Mouse (Mus musculus) urinary bladder, postnatal 14 days (tissue): ENCODE data around the gene Ift80.
"Not testable (repeated sequence)": the region's sequence is repeated elsewhere in the genome, so short reads cannot be mapped to it uniquely, and the experiment has no call there.

ENCODE experiments used
- DNase-seq: peaks from one replicate; pipeline ENCODE4 v3.0.0; 2021; ENCODE audit warnings: low spot score

The Ift80 gene

DNA sequence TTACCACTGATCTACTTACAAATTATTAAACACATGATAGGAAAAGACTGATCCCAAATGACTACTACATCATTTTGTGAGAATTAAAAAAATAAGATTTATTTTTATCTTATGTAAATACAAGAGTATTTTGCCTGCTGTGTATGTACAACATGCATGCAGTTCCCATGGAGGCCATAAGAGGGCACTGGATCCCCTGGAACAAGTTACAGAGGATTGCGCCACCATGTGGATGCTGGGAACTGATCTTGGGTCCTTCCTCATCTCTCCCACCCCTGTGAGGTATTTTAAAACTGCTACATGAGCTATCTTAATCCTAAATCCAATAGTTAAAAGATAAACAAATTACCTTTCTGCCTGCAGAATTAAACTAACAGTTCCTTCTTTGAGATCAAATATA lies 68.9 kb downstream of the Ift80 start:
- DNase-seq: no peak

DNA sequence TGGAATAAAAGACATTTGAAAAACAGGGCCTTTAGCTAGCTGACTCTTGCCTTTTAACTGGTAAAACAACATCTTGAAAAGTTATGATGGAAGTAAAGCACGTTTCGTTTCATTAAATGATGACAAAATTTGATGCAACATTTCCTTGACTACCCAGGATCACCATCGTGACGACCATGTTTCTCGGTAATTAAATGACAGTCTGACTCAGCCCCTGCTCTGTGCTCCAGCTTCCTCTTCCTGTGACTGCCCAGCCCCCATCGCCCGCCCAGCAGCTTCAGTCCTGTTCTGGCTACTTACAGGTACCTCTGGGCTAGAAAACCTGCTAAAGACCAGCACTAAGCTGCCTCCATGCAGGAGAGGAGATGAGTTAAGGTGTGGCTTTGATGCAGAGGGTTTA lies 70.1 kb downstream of the Ift80 start:
- DNase-seq: no peak

DNA sequence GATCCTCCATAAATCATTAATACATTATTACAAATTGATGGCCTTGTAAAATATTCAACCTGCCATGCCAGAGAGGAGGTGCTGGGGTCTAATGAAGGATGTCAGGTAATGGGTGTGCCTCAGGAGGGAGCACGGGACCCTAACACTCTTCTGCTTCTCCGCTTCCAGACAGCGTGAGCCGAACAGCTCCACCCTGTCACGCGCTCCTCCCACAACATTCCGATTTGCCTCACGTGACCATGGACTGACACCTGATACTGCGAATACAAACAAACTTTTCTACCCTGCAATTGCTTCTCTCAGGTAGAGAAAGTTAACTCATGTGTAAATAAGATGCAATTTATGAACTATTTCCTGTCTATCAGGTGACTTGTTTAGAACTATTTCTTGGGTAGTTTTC lies 75.8 kb downstream of the Ift80 start:
- DNase-seq: no peak

DNA sequence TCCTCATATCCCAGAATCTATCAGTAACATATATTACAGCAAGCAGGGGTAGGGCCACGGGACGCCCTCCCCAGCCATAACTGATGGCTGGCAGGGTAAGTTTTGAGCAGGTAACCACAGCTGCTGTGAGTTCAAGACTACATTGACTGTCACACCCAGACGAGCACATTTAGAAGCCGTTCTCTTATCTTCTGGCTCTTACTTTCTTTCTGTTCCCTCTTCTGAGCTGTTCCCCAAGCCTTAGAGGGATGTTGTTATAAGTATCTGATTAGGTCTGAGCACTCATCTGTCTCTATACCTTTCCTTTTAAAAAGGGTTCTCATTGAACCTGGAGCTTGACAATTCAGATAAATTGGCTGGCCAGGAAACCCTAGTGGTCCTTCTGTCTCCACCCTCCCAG lies 96.9 kb downstream of the Ift80 start:
- no peak for DNase-seq

DNA sequence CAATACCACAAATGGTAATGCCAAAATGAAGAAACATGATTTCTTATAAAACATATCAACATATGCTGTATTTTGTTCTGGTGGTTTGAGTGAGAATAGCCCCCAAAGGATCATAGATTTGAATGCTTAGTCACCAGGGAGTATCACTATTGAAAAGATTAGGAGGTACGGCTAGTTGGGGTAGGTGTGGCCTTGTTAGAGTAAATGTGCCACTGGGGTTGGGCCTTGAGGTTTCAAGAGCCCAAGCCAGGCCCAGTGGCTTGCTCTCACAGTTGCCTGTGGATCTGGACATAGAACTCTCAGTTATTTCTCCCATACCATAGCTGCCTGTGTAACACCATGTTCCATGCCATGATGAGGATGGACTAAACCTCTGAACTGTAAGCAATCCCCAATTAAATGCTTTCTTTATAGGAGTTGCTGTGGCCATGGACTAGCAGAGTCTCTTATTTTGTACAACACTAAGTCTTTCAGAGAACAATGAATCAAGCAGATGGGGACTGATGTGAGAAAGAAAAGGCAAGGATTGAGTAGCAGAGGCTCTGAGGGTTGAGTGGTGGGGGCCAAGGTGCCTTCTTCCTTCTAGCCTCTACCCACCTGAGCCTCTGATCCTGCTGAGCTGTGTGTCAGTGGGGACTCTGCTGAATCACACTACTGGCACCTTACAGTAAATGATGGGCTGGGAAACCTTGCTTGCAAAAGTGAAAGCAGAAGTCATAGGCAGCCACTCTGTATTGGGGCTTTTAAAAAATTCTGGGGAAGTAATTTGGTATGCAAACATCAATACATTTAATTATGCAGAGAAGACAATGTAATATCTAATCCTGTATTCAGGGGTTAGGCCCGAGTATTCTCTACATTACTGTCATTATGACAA lies 99.2 kb downstream of the Ift80 start:
- DNase-seq: no peak

DNA sequence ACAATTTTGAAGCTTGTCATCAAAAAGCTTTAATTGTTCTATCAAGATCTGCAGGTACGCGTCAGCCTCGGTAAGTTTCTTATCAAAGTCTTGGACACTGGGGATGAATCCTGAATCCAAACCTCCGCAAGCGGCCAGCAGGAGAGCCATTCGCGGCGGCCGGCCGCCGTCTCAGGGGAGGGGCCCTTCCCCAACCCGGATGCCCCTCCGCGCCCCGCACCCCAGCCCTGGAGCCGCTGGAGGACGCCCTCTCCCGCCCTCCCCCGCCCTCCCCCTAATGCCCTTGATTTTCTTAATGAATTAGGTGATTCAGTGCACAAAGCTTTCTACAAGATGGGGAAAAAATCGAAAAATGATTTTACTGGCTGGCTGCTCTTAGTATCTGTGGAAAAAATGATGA lies 101.7 kb downstream of the Ift80 start:
- DNase-seq: not testable (repeated sequence)

DNA sequence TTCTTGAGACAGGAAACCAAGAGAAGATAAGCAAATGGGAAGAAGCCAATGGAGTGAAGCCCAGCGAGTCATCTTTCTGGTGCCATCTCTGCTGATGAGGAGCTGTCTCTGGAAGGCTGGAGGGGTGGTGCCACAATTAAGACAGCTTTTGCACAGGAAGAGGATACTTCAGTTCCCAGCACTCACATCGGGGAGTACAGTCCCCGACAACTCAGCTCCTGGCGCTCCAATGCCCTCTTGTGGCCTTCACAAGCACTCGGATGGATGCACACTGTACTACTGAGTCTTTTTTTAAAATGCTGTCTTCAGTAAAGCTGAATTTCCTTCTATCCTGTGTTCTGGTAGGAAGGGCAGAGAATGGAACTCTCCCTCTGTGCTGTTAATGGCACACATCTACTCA lies 107.2 kb downstream of the Ift80 start:
- DNase-seq: no peak

DNA sequence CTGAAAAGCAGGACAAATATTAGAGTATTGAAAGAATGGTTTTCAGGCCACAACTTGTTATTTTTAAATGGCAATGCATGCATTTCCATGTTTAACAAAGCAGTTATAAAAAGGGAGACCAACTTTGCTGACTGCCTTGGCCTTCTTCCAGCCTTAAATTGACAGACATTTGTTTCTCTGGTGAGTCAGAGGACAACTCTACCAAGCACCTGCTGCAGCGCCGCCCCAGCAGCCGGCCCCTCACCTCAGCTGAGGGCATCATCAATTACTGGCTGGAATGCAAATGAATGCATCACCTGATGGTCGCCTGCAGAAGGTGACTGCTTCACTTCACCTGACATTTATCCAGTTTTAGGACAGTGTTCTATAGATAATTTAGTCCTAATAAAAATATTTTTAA lies 108.9 kb downstream of the Ift80 start:
- DNase-seq: no peak

DNA sequence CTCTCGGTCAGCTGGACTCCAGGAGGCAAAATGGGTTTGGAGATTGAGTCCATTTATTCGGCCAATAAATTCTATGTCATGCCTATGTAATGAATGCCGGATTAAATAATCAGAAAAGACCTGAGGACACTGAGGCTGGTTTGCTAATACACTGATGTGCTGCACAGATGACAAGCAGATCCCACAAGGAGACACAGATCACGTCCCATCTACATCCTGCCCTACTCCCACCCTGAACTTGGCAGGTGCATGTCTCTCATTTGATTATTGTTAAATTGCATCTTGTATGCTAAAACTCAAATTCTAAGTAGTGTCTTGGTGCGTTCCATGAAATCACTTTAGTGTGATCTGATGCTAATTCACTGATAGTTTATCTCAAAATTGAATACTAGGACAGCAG lies 117.5 kb downstream of the Ift80 start:
- DNase-seq: no peak

DNA sequence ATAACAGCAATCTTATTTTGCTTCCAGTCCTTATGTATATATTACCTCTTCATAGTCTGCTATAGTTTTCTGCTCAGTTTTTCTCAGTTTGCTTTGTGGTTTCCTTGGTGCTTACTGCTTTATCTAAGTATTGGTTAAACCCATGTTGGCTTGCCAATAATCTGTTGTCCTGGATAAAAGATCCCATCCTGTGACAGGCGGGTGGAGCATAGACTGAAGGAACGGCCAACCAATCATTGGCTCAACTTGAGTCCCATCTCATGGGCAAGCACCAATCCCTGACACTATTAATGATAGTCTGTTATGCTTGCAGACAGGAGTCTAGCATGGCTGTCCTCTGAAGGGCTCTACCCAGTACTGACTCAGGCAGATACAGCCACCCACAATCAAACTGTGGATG lies 130.3 kb downstream of the Ift80 start:
- no peak for DNase-seq

DNA sequence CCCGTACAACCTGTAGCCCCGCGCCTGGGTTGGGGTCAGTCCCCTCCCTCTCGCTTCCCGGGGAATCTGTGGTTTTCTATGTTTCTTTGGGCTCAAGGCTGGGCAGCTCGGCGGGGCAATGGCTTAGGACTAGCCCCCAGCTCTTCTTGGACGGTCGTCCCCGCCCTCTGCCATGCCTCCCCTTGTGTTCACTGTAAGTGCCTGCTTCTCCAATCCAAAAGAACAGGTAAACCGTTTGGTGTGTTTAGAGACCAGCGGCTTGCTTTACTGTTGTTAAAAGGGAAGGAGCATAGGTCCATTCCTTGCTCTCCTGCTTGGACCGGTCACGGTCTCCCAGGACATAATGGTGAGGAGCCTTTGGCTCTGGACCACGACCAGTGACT lies 133.8 kb downstream of the Ift80 start:
- DNase-seq: no peak

DNA sequence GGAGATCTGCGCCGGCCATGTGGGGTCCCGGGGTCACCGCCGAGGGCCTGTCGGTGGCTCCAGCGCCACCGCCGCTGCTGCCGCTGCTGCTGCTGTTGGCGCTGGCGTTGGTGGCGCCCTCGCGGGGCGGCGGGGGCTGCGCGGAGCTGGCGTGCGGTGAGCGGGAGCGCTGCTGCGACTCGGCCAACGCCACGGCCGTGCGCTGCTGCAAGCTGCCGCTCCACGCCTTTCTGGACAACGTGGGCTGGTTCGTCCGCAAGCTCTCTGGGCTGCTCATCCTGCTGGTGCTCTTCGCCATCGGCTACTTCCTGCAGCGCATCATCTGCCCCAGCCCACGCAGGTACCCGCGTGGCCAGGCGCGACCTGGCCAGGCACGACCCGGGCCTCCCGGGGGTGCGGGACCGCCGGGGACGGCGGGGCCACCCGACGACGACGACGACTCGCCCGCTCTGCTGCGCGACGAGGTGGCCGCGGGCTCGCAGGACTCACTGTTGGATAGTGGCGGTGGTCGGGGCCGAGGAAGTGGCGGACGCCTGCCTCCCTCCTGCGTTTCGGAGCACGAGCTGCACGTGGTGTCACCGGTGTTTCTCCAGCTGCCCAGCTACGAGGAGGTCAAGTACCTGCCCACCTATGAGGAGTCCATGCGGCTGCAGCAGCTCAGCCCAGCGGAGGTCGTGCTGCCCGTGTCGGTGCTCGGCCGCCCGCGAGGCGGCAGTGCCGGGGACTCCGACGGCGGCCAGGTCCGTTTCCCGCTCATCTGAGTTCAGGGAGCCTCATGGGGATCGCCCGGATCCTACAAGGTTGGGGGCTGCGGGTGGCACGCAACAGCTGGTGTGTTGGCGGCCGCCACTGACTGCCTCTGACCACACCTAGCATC lies 134.4 kb downstream of the Ift80 start:
- peak; percentile 14 for DNase-seq

DNA sequence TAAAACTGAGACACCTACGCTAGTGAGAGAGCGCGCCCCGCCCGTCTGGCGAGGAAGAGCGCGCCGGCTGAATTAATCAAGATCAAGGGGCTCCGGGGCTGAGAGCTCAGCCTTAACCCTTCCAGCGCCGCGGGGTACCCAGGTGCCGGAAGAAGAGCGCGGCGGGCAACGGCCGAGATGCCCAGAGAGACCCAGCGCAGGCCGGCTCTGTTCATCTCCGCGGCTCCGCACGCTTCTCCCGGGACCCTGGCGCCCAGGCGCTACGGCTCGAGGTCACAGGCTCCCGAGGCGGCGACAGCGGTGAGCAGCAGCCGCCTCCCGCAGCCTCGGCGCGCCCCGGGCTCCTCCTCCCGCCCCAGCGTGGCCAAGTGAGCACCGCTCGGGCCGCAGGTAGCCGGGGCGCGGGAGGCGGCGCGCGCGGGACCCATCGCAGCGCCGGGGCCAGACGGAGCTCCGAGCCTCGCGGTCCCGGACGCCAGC lies 135.1 kb downstream of the Ift80 start, which contains the start of gene 1110032F04Rik:
Gene 1110032F04Rik (plus strand): TSS at position 376 of the 480 bp plus-strand sequence.
- peak; percentile 5 for DNase-seq

DNA sequence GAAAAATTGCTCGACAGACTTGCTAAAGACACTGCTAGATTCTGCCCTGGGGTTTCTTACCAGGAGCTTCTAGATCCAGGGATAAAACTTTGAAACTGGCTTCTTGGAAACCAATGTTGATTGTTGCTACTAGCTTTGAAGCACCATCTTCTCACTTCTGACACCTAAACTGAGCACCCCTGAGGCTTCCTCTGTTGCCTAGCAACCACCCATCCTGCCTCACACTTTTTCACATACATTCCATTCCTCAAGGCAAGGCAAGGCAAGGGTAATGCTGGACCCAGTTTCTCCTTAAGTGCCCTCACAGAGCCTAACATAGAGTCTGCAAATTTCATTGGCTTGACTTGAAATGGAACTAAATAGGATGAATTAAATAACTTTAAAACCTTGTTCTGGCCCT lies 152.0 kb downstream of the Ift80 start:
- no peak for DNase-seq

DNA sequence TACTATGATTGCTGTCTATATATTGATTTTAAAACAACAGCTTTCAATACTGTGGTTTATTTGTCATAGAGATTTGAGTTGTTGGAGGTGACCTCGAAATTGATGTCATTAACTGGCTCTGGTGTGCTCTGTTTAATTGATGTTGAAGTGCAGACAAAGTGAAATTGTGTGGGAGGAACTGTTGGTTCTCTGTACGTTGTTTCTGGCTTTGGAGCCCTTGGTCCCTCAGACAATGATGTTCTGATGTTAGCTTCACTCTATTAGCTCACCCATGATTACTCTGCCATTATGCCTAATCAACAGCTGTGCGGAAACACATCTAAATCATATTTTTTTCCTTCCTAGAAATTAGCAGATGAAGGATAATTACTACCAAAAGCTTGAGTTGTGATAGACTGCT lies 156.0 kb downstream of the Ift80 start:
- DNase-seq: no peak

DNA sequence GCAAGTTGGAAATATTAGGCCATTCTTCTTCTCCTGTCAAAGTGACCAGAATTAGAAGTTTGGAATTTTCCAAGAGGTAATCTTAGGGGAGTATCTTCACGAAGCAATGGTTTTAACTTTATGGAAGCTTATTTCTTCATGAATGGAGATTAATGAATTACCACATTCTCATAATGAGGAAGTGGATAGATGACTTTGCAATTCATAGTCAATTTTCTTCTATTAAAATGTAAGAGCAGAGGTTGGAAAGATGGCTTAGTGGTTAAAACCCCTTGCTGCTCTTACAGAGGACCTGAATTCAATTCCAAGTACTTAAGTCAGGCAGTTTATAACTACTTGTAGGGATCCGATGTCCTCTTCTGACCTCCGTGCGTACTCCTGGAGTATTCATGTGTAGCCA lies 160.3 kb downstream of the Ift80 start:
- DNase-seq: no peak
